In genomic region chrX:77607488-77607887, GRCm38 (mm10) we compare ENCODE assay signal across 27 mouse cellular contexts.
A peak's percentile ranks its signal among the peaks of the same experiment; 100 is the strongest.
DNase-seq lines count a peak whose midpoint lies in the region; ATAC-seq and TF ChIP-seq lines count a peak whose summit lies in the region.
"Had no signal": no experiment of that assay in that cellular context is flagged by ENCODE, and none has a peak within 500 bp of the region (broad histone marks: within the 10 kb centered on the region; RNA-seq: fewer than 3 reads in every experiment).

No protein-coding gene starts in this region.

- ATAC-seq in heart, embryonic 15.5 days (replicated peaks; ENCODE audit: insufficient number of reproducible peaks, insufficient read depth, low FRiP score, low read depth) = no peak
- ATAC-seq in liver, embryonic 16.5 days (ENCODE audit: low read depth) = peak; percentile 11; the same call in 1 of the 2 replicates
- ATAC-seq in intestine, postnatal 0 days = peak; percentile 22; the same call in 1 of the 2 replicates
- ATAC-seq: activated CD4-positive, CD25-positive, alpha-beta regulatory T cell, adult 4 months; forebrain, embryonic 13.5 days; forebrain, embryonic 16.5 days had no signal

- no peak overlapping the region for H3K4me3 ChIP-seq in heart, embryonic 15.5 days
- no peak overlapping the region for H3K4me3 ChIP-seq in liver, embryonic 16.5 days (ENCODE audit: low read depth, low read length)
- H3K4me3 ChIP-seq in intestine, postnatal 0 days (ENCODE audit: low read depth, low read length) = no peak overlapping the region
- no peak overlapping the region for H3K4me3 ChIP-seq in layer of hippocampus, adult 2 months
- H3K4me3 ChIP-seq: embryonic facial prominence, embryonic 10.5 days; embryonic facial prominence, embryonic 13.5 days; erythroblast, embryonic 14.5 days; forebrain, embryonic 13.5 days; hindbrain, embryonic 12.5 days; hindbrain, embryonic 15.5 days had no signal

- DNase-seq in heart, adult 11 months = peak; percentile 4
- no peak for DNase-seq in heart, postnatal 4 days
- DNase-seq in heart, postnatal 14 days = no peak
- no peak for DNase-seq in liver
- no peak for DNase-seq in layer of hippocampus, adult 2 months (ENCODE audit: low spot score in 2 of 2)
- DNase-seq: adrenal gland, adult 8-10 months; adrenal gland, postnatal 25 days; cerebellum, adult 11-12 months; cerebellum, adult 8-10 months; cerebellum, postnatal 10 days; cerebellum, postnatal 36 days; embryo, embryonic 11 days; gastrocnemius, postnatal 14 days; heart, adult 18-20 months; heart, postnatal 10 days; kidney, adult 2 months had no signal

- 26% methylated on average over 1 of the region's 1 CpGs for WGBS in heart, embryonic 15.5 days
- 21% methylated on average over 1 of the region's 1 CpGs for WGBS in liver, embryonic 16.5 days (ENCODE audit: insufficient replicate concordance)
- 18% methylated on average over 1 of the region's 1 CpGs for WGBS in intestine, postnatal 0 days

- H3K27ac ChIP-seq in heart, embryonic 15.5 days = peak overlapping the region; percentile 40; the same call in 1 of the 2 replicates
- no peak overlapping the region for H3K27ac ChIP-seq in liver, embryonic 16.5 days (ENCODE audit: low read length)
- no peak overlapping the region for H3K27ac ChIP-seq in intestine, postnatal 0 days (ENCODE audit: low read depth, low read length)
- no peak overlapping the region for H3K27ac ChIP-seq in layer of hippocampus, adult 2 months
- H3K27ac ChIP-seq: embryonic facial prominence, embryonic 10.5 days; embryonic facial prominence, embryonic 13.5 days; forebrain, embryonic 13.5 days; hindbrain, embryonic 12.5 days; hindbrain, embryonic 15.5 days had no signal

- no peak overlapping the region for H3K4me2 ChIP-seq in heart, embryonic 15.5 days
- no peak overlapping the region for H3K4me2 ChIP-seq in liver, embryonic 16.5 days (ENCODE audit: low read depth, low read length)
- no peak overlapping the region for H3K4me2 ChIP-seq in intestine, postnatal 0 days (replicated peaks; ENCODE audit: low read depth)
- H3K4me2 ChIP-seq: embryonic facial prominence, embryonic 13.5 days; forebrain, embryonic 13.5 days; hindbrain, embryonic 12.5 days; hindbrain, embryonic 15.5 days had no signal

- H3K4me1 ChIP-seq in heart, embryonic 15.5 days (replicated peaks) = peaks cover 24% of the 10 kb centered on the region
- H3K4me1 ChIP-seq in liver, embryonic 16.5 days (ENCODE audit: control insufficient read depth, low read depth, low read length) = no peaks in the 10 kb centered on the region
- H3K4me1 ChIP-seq in intestine, postnatal 0 days (replicated peaks; ENCODE audit: control insufficient read depth, insufficient read depth, low read length) = no peaks in the 10 kb centered on the region
- H3K4me1 ChIP-seq: embryonic facial prominence, embryonic 10.5 days; embryonic facial prominence, embryonic 13.5 days; forebrain, embryonic 13.5 days; hindbrain, embryonic 12.5 days; hindbrain, embryonic 15.5 days had no signal

- H3K9me3 ChIP-seq in heart, embryonic 15.5 days (replicated peaks) = no peaks in the 10 kb centered on the region
- H3K9me3 ChIP-seq in liver, embryonic 16.5 days (replicated peaks; ENCODE audit: control insufficient read depth, low read length) = no peaks in the 10 kb centered on the region
- no peaks in the 10 kb centered on the region for H3K9me3 ChIP-seq in intestine, postnatal 0 days (ENCODE audit: control insufficient read depth)
- H3K9me3 ChIP-seq: embryonic facial prominence, embryonic 10.5 days; embryonic facial prominence, embryonic 13.5 days; forebrain, embryonic 13.5 days; hindbrain, embryonic 12.5 days; hindbrain, embryonic 15.5 days had no signal

- no peaks in the 10 kb centered on the region for H3K36me3 ChIP-seq in heart, embryonic 15.5 days
- H3K36me3 ChIP-seq in liver, embryonic 16.5 days (ENCODE audit: control insufficient read depth, insufficient read depth) = no peaks in the 10 kb centered on the region
- H3K36me3 ChIP-seq in intestine, postnatal 0 days (ENCODE audit: control insufficient read depth, insufficient read depth) = no peaks in the 10 kb centered on the region
- H3K36me3 ChIP-seq: embryonic facial prominence, embryonic 10.5 days; embryonic facial prominence, embryonic 13.5 days; hindbrain, embryonic 12.5 days; hindbrain, embryonic 15.5 days had no signal

- no peak for TF ChIP-seq CTCF in intestine, postnatal 0 days (IDR thresholded peaks at IDR 0.05; ENCODE audit: low read depth)
- TF ChIP-seq CTCF in layer of hippocampus, adult 2 months (conservative IDR thresholded peaks at IDR 0.05) = no peak

- H3K9ac ChIP-seq in heart, embryonic 15.5 days = no peak overlapping the region
- no peak overlapping the region for H3K9ac ChIP-seq in liver, embryonic 16.5 days (ENCODE audit: low read depth, low read length)
- no peak overlapping the region for H3K9ac ChIP-seq in intestine, postnatal 0 days (ENCODE audit: low read depth, low read length)
- H3K9ac ChIP-seq: embryonic facial prominence, embryonic 13.5 days; forebrain, embryonic 13.5 days; hindbrain, embryonic 12.5 days; hindbrain, embryonic 15.5 days had no signal

- intact Hi-C loops in heart, postnatal 14 days (cut with DNase I) = no loop called here

- no peaks in the 10 kb centered on the region for H3K27me3 ChIP-seq in heart, embryonic 15.5 days
- no peaks in the 10 kb centered on the region for H3K27me3 ChIP-seq in liver, embryonic 16.5 days (ENCODE audit: control insufficient read depth, insufficient read depth, low read depth, low read length)
- no peaks in the 10 kb centered on the region for H3K27me3 ChIP-seq in intestine, postnatal 0 days (replicated peaks; ENCODE audit: control insufficient read depth, insufficient read depth, low read length)
- H3K27me3 ChIP-seq: embryonic facial prominence, embryonic 13.5 days; forebrain, embryonic 13.5 days; hindbrain, embryonic 12.5 days; hindbrain, embryonic 15.5 days had no signal
